Mouse (Mus musculus): ENCODE data around the gene Fbxo17. TPM values are rescaled to one million over a fixed set of nuclear protein-coding genes. Genes with fewer than 3 reads are reported as not detected.
A peak's percentile ranks its signal among the peaks of the same experiment; 100 is the strongest.

Fbxo17 gene
- total and polyA plus RNA-seq, 3 experiments, result 0.25 to 0.26 TPM; not detected in 1

DNA sequence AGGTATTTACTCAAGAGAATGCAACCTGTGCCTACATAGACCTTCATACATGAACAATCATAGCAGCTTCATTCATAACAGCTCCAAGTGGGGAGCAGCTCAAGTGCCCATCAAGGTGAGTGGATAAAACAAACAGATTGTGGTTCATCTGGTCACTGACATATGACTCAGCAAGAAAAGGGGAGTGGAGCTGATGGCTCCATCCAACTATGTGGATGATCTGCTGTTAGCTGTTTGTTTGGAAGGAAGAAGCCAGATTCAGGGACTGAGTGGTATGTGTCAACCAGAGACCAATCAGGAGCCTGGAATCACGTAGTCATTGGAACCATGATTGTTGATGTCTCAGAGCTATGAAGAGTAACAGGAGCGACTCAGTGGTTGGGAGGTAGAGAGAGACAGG, 8.0 kb downstream of the Fbxo17 start:
- no peak overlapping the region for H3K4me2 ChIP-seq (ENCODE audit: insufficient read depth, low read depth, poor library complexity, severe bottlenecking)
- DNase-seq (ENCODE audit: extremely low read depth), result no peak
- H3K27ac ChIP-seq (ENCODE audit: insufficient read depth, low read depth), result no peak overlapping the region
- H3K4me1 ChIP-seq (ENCODE audit: control insufficient read depth in 1 of 2, insufficient read depth in 2 of 2), result 0 out of 4 replicates have a peak, but pooled peaks cover 0 to 2% of the 10 kb centered on the region in 2 experiments
- peaks cover 3% of the 10 kb centered on the region for H3K27me3 ChIP-seq (replicated peaks)
- no peak overlapping the region for H3K4me3 ChIP-seq (replicated peaks in 1 of 3; ENCODE audit: low read depth in 2 of 3, low read length in 2 of 3, poor library complexity in 1 of 3)
- H3K9ac ChIP-seq (ENCODE audit: insufficient read depth, low read depth), result no peak overlapping the region
- dilution Hi-C loops (cut with MboI; ENCODE audit: extremely low pct_ligation_motif_present, extremely low pct_unique_long_range_greater_than_20kb, low sequenced_read_pairs), result no loop called here
- in situ Hi-C loops (cut with MboI; ENCODE audit: low pct_ligation_motif_present, low pct_unique_long_range_greater_than_20kb, low sequenced_read_pairs), result no loop called here
- TF ChIP-seq SIN3A (IDR thresholded peaks at IDR 0.05; ENCODE audit: low read length), result no peak
- no peak for TF ChIP-seq USF1 (IDR thresholded peaks at IDR 0.05; ENCODE audit: low read depth, low read length)
- no peak for TF ChIP-seq MAX (IDR thresholded peaks at IDR 0.05; ENCODE audit: low read length)
- no peak for TF ChIP-seq SMC3 (IDR thresholded peaks at IDR 0.05; ENCODE audit: low read depth, low read length)
- no peak for TF ChIP-seq ELF1 (IDR thresholded peaks at IDR 0.05; ENCODE audit: low read depth, low read length)
- TF ChIP-seq CTCF (conservative IDR thresholded peaks at IDR 0.05 in 1 of 2, IDR thresholded peaks at IDR 0.05 in 1 of 2; ENCODE audit: low read depth in 2 of 2, low read length in 2 of 2), result no peak
- TF ChIP-seq RAD21 (IDR thresholded peaks at IDR 0.05; ENCODE audit: low read depth, low read length), result no peak
- TF ChIP-seq TBP (conservative IDR thresholded peaks at IDR 0.05; ENCODE audit: low read depth, low read length), result no peak
- no peak for TF ChIP-seq NELFE (IDR thresholded peaks at IDR 0.05; ENCODE audit: low read depth, low read length)
- TF ChIP-seq USF2 (conservative IDR thresholded peaks at IDR 0.05; ENCODE audit: low read depth, low read length), result no peak
- no peak for TF ChIP-seq ETS1 (conservative IDR thresholded peaks at IDR 0.05; ENCODE audit: low read depth, low read length)
- no peaks in the 10 kb centered on the region for H3K79me2 ChIP-seq (replicated peaks; ENCODE audit: control insufficient read depth, extremely low read depth, insufficient read depth, poor library complexity, severe bottlenecking)
- peaks cover 5% of the 10 kb centered on the region for H3K9me3 ChIP-seq (replicated peaks; ENCODE audit: low read length)
- H3K36me3 ChIP-seq (replicated peaks in 1 of 2; ENCODE audit: control insufficient read depth in 1 of 2, insufficient read depth in 1 of 2, low read length in 1 of 2), result no peaks in the 10 kb centered on the region

DNA sequence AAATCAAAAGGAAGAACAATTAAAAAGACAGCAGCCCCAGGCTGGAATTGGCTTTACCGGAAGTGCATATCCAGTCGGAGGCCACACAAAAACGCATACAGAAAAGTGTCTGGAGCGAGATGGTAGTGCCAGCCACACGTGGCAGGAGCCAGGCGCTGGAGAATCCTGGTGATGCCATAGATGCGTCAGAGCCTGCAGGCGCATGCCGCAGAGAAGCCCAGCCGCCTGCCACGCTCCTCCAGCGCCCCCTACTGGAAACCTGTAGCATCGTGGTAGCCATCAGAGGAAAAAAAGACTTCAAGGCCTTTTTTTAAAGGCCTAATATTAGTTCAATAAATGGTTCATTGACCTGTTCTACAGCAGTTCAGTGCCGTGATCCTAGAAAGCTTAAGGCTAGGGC, 10.0 kb downstream of the Fbxo17 start:
- Histone ChIP-seq H3K79me2 (replicated peaks; ENCODE audit: control insufficient read depth, extremely low read depth, insufficient read depth, poor library complexity, severe bottlenecking) (no peaks in the 10 kb centered on the region), H3K4me3 (replicated peaks in 1 of 3; ENCODE audit: low read depth in 2 of 3, low read length in 2 of 3, poor library complexity in 1 of 3) (no peak overlapping the region), H3K9ac (ENCODE audit: insufficient read depth, low read depth) (no peak overlapping the region), H3K9me3 (replicated peaks; ENCODE audit: low read length) (peaks cover 14% of the 10 kb centered on the region), H3K4me1 (ENCODE audit: control insufficient read depth in 1 of 2, insufficient read depth in 2 of 2) (0 out of 4 replicates have a peak, but pooled peaks cover 0 to 2% of the 10 kb centered on the region in 2 experiments), H3K4me2 (ENCODE audit: insufficient read depth, low read depth, poor library complexity, severe bottlenecking) (peak overlapping the region; percentile 35; the same call in 1 of the 2 replicates), H3K36me3 (replicated peaks in 1 of 2; ENCODE audit: control insufficient read depth in 1 of 2, insufficient read depth in 1 of 2, low read length in 1 of 2) (no peaks in the 10 kb centered on the region), H3K27ac (ENCODE audit: insufficient read depth, low read depth) (no peak overlapping the region), H3K27me3 (replicated peaks) (peaks cover 3% of the 10 kb centered on the region)
- TF ChIP-seq MXI1 (IDR thresholded peaks at IDR 0.05; ENCODE audit: low read depth, low read length) (peak; percentile 73), ZC3H11A (IDR thresholded peaks at IDR 0.05; ENCODE audit: low read depth, low read length) (no peak; the same call in 1 of the 2 replicates), ELF1 (IDR thresholded peaks at IDR 0.05; ENCODE audit: low read depth, low read length) (no peak), CTCF (conservative IDR thresholded peaks at IDR 0.05 in 1 of 2, IDR thresholded peaks at IDR 0.05 in 1 of 2; ENCODE audit: low read depth in 2 of 2, low read length in 2 of 2) (peak; percentile 79 to 95), CHD1 (IDR thresholded peaks at IDR 0.05; ENCODE audit: low read depth, low read length) (no peak), RAD21 (IDR thresholded peaks at IDR 0.05; ENCODE audit: low read depth, low read length) (peak; percentile 96), E2F4 (IDR thresholded peaks at IDR 0.05; ENCODE audit: insufficient replicate concordance, low read depth, low read length) (no peak), MEF2A (IDR thresholded peaks at IDR 0.05; ENCODE audit: borderline replicate concordance, low read depth, low read length) (no peak), NRF1 (IDR thresholded peaks at IDR 0.05; ENCODE audit: low read depth, low read length) (peak; percentile 66), KAT2A (IDR thresholded peaks at IDR 0.05; ENCODE audit: insufficient replicate concordance, low read length) (no peak), RCOR1 (conservative IDR thresholded peaks at IDR 0.05; ENCODE audit: low read depth, low read length) (no peak), MYC (IDR thresholded peaks at IDR 0.05; ENCODE audit: low read depth, low read length) (peak; percentile 74), SIN3A (IDR thresholded peaks at IDR 0.05; ENCODE audit: low read length) (no peak), TCF12 (IDR thresholded peaks at IDR 0.05; ENCODE audit: low read depth, low read length) (no peak), EP300 (IDR thresholded peaks at IDR 0.05; ENCODE audit: low read length) (no peak), MAX (IDR thresholded peaks at IDR 0.05; ENCODE audit: low read length) (peak; percentile 84), SMC3 (IDR thresholded peaks at IDR 0.05; ENCODE audit: low read depth, low read length) (peak; percentile 78), JUN (IDR thresholded peaks at IDR 0.05; ENCODE audit: insufficient read depth, low read depth, low read length) (no peak), ZNF384 (IDR thresholded peaks at IDR 0.05; ENCODE audit: low read depth, low read length) (peak; percentile 77)
- in situ Hi-C loops (cut with MboI; ENCODE audit: low pct_ligation_motif_present, low pct_unique_long_range_greater_than_20kb, low sequenced_read_pairs), result no loop called here
- DNase-seq (ENCODE audit: extremely low read depth), result peak; percentile 63
- dilution Hi-C loops (cut with MboI; ENCODE audit: extremely low pct_ligation_motif_present, extremely low pct_unique_long_range_greater_than_20kb, low sequenced_read_pairs), result no loop called here
